Mouse (Mus musculus): ENCODE measurements at regions not wholly inside any gene's neighbourhood (a gene's known extent, or its start where the extent isn't known, plus 50 kb on each side); places are given as distances from the start of the nearest gene placed in this dataset.

GRCm38 (mm10) chr9:34280311-34281208 is 205.1 kb upstream of the Kirrel3 start:
- in situ Hi-C loops (cut with MboI, MseI), result no loop called here

- in situ Hi-C loops (cut with MboI, MseI), result no loop called here
Measured at GRCm38 (mm10) chr9:34323571-34323970, 162.1 kb upstream of the Kirrel3 start.

GRCm38 (mm10) chr9:34328723-34329122 is 157.0 kb upstream of the Kirrel3 start:
- in situ Hi-C loops (cut with MboI, MseI), result no loop called here

- in situ Hi-C loops (cut with MboI, MseI), result no loop called here
Measured at GRCm38 (mm10) chr9:34334112-34334511, 151.6 kb upstream of the Kirrel3 start.

GRCm38 (mm10) chr9:34334555-34335468 is 150.9 kb upstream of the Kirrel3 start:
- in situ Hi-C loops (cut with MboI, MseI), result no loop called here

GRCm38 (mm10) chr9:34348442-34348841 is 137.3 kb upstream of the Kirrel3 start:
- in situ Hi-C loops (cut with MboI, MseI), result no loop called here

GRCm38 (mm10) chr9:34349997-34350396 is 135.7 kb upstream of the Kirrel3 start:
- in situ Hi-C loops (cut with MboI, MseI), result no loop called here

GRCm38 (mm10) chr9:34353744-34354143 is 131.9 kb upstream of the Kirrel3 start:
- in situ Hi-C loops (cut with MboI, MseI), result no loop called here

GRCm38 (mm10) chr9:34354723-34355316 is 130.9 kb upstream of the Kirrel3 start:
- in situ Hi-C loops (cut with MboI, MseI), result no loop called here

GRCm38 (mm10) chr9:34370686-34371398 is 114.9 kb upstream of the Kirrel3 start:
- in situ Hi-C loops (cut with MboI, MseI), result no loop called here

GRCm38 (mm10) chr9:34375187-34375586 is 110.5 kb upstream of the Kirrel3 start:
- in situ Hi-C loops (cut with MboI, MseI), result no loop called here

GRCm38 (mm10) chr9:34380008-34380407 is 105.7 kb upstream of the Kirrel3 start:
- in situ Hi-C loops (cut with MboI, MseI), result no loop called here

GRCm38 (mm10) chr9:34381601-34382000 is 104.1 kb upstream of the Kirrel3 start:
- in situ Hi-C loops (cut with MboI, MseI), result no loop called here

- in situ Hi-C loops (cut with MboI, MseI), result no loop called here
Measured at GRCm38 (mm10) chr9:34382208-34382607, 103.5 kb upstream of the Kirrel3 start.

- in situ Hi-C loops (cut with MboI, MseI), result no loop called here
Measured at GRCm38 (mm10) chr9:34386071-34386470, 99.6 kb upstream of the Kirrel3 start.

- in situ Hi-C loops (cut with MboI, MseI), result no loop called here
Measured at GRCm38 (mm10) chr9:34393042-34393441, 92.7 kb upstream of the Kirrel3 start.

- in situ Hi-C loops (cut with MboI, MseI), result no loop called here
Measured at GRCm38 (mm10) chr9:34395839-34396804, 89.6 kb upstream of the Kirrel3 start.

GRCm38 (mm10) chr9:34411699-34412098 is 74.0 kb upstream of the Kirrel3 start:
- in situ Hi-C loops (cut with MboI, MseI), result no loop called here

- in situ Hi-C loops (cut with MboI, MseI), result no loop called here
Measured at GRCm38 (mm10) chr9:34416153-34416552, 69.5 kb upstream of the Kirrel3 start.

- in situ Hi-C loops (cut with MboI, MseI), result no loop called here
Measured at GRCm38 (mm10) chr9:34418100-34418499, 67.6 kb upstream of the Kirrel3 start.
